Mouse (Mus musculus) T-helper 1 cell (primary cell): Measurements from ENCODE around the gene Pex11b.
"Not testable (repeated sequence)": the region's sequence is repeated elsewhere in the genome, so short reads cannot be mapped to it uniquely, and the experiment has no call there.

ENCODE experiments used
- in situ Hi-C: fragments of 300-600 bp; cut with MboI, MseI; formaldehyde crosslinking; loops from one replicate; pipeline ENCODE4 v1.15.1; 2025; ENCODE audit warnings: high pct_unique_total_duplicates

Pex11b gene

GRCm38 (mm10) chr3:96623201-96623600 is 12.0 kb upstream of the Pex11b start:
- in situ Hi-C loops: no loop called here

DNA sequence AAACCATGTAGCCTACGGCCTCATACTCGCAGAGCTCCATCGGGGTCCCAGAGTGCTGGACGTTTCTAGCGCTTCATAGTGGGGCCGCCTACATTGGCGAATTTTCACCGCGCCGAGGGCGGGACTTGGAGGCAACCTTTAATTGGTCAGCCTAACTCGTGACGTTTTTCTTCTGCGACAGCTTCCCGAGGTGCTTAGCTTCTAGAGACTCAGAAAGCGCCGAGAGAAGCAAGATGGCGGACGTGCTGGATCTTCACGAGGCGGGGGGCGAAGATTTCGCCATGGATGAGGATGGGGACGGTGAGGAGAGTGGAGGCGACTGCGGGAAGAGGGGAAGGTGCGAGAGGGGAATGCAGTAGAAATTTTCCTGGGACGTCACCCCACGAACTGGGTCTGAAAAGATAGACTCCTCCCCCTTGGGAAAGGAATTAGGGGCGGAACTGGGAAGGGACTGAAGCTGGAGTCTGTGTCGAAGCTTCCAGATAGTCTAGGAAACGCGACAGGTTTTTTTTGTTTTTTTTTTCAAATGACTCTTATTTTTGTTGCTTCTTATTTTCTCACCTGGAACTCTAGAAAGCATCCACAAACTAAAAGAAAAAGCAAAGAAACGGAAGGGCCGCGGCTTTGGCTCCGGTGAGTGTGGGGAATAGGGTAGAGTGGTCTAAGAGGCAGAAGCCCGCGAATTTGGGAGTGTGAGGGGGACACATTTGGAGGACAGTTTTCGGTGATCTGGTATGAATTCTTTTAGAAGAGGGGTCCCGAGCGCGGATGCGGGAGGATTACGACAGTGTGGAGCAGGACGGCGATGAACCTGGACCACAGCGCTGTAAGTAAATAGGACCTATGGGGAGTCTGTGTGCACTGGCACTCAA is 5.2 kb upstream of the Pex11b start, which contains the start of gene Rbm8a:
Gene Rbm8a (plus strand): TSS at position 205 of the 872 bp plus-strand sequence.
- in situ Hi-C loops: no loop called here

GRCm38 (mm10) chr3:96632058-96632457 is 3.1 kb upstream of the Pex11b start:
- in situ Hi-C loops: no loop called here

GRCm38 (mm10) chr3:96634015-96634414 is 1.2 kb upstream of the Pex11b start:
- in situ Hi-C loops: no loop called here

GRCm38 (mm10) chr3:96635906-96636305 is 730 bp downstream of the Pex11b start:
- in situ Hi-C loops: no loop called here

DNA sequence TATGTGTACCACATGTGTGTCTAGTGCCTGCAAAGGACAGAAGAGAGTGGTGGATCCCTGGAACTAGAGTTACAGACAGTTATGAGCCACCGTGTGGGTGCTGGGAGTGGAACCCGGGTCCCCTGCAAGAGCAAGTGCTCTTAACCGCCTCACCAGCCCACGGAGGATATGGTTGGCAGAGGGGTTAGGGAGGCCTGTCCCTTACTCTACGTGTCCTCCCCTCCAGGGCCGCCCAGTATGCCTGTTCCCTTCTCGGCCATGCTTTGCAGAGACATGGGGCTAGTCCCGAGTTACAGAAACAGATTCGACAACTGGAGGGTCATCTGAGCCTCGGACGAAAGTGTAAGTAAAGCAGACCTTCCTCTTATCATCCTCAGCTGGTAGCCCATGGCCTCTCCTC is 1.3 kb downstream of the Pex11b start:
- in situ Hi-C loops: no loop called here

- in situ Hi-C loops: no loop called here
These were observed 4.0 kb downstream of the Pex11b start for GRCm38 (mm10) chr3:96639219-96639618.

DNA sequence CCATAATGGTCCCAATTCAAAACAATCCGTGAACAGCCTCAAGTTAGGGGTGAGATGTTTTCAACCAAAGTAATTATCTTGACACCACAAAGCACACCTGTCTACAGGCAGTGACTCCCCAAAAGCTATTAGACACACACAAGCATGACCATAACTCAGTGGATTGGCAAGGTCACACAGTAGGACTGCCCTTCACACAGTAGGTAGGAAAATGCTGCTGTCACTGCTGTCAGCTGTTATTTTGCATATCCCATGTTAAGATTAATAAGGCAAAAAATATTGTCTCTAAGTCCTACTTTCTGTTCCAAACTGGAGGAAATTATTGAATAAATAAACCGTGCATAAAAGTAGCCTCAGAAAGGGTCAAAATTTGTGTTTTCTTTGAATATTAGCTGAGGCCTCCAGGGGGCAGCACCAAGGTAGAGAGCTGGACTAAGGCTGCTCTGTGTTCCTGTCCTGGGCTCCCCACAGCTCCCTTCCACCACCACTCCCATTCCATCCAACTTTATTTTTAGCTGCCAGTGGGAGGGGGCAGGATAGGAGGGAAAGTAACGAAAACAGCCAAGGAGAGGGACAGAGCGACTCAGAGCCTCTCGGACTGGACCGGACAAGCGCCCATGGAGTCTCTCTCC is 10.0 kb downstream of the Pex11b start, which contains the start of gene Itga10:
Gene Itga10 (plus strand): TSS at position 567 of the 632 bp plus-strand sequence.
- in situ Hi-C loops: no loop called here

DNA sequence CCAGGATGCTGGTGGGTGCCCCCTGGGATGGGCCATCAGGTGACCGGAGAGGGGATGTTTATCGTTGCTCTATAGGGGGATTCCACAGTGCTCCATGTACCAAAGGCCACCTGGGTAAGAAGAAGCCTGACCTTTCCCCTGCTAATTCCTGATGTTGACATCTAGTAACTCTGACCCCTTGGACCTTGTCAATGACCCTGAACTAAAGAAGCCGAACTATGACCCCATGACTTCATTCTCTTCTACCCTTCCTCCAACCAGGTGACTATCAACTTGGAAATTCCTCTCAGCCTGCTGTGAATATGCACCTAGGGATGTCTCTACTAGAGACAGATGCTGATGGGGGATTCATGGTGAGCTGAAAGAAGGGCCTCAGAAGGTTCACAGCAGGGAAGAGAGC is 12.2 kb downstream of the Pex11b start:
- in situ Hi-C loops: no loop called here

DNA sequence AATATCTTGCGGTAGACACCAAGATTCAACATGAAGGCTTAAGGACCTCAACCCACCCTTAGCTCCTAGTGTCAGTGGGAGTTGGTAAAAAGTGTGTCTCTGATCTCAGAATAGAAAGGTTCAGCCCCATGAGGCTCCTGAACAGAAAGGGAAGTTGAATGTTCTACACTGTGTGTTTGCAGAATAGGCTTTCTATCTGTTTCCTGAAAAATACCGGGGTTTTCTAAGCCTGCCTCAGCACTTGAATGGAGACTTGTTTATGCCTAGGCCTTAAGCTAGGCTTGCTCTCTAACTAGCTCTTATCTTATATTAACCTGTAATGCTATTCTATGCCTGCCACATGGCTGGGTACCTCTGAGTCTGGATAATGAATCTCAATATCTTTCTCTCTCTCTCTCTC is 25.7 kb downstream of the Pex11b start:
- in situ Hi-C loops: no loop called here

DNA sequence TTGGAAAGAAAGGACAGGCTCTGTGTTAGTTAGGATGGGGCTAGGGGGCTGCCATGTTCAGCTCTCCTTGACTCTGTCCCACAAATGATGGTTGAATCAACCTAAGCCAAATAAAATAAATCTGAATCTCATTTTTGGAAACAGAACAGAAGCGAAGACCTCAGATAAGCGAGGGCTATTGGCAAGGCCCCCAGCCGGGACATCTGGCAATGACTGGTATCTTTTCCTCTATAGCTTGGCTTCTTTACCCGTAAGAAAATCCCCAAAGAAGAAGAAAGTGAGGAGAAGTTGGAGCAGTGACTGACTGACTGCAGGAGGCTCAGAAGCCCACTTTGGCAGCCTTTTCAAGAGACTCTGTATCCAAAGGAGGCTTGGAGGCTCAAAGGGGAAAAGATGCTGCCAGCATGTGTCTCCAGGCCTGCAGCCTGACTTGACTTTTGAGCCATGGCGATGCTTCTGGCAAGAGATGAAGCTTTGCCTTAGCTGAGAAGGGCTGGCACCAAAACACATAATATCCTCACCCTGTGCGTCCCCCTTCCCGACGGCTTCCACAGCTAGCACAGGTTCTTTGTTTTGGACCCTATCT is 27.6 kb downstream of the Pex11b start:
- in situ Hi-C loops: no loop called here

- in situ Hi-C loops: no loop called here
These were observed 28.5 kb downstream of the Pex11b start for GRCm38 (mm10) chr3:96663432-96664239.

GRCm38 (mm10) chr3:96665732-96666363 is 30.7 kb downstream of the Pex11b start:
- in situ Hi-C loops: not testable (repeated sequence)

DNA sequence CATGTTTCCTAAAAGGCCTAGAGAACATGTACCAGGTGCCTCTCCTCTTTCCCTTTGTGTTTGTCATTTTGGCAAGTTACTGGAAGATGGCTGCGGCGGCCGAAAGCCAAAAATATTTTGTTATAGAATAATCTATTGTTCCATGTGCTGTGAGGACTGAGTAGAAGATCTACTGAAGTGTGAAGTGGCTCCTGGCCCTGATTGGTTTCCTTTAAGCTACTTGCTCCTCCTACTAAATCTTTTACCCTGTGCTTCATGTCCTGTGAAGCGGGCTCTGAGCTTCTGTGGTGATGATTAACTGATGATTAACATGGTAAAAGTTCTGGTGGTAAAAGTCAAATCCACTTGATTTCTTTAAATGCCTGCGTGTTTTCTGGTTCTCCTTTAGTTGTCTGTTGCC is 31.7 kb downstream of the Pex11b start:
- in situ Hi-C loops: no loop called here

- in situ Hi-C loops: no loop called here
These were observed 32.1 kb downstream of the Pex11b start for GRCm38 (mm10) chr3:96667316-96667715.

DNA sequence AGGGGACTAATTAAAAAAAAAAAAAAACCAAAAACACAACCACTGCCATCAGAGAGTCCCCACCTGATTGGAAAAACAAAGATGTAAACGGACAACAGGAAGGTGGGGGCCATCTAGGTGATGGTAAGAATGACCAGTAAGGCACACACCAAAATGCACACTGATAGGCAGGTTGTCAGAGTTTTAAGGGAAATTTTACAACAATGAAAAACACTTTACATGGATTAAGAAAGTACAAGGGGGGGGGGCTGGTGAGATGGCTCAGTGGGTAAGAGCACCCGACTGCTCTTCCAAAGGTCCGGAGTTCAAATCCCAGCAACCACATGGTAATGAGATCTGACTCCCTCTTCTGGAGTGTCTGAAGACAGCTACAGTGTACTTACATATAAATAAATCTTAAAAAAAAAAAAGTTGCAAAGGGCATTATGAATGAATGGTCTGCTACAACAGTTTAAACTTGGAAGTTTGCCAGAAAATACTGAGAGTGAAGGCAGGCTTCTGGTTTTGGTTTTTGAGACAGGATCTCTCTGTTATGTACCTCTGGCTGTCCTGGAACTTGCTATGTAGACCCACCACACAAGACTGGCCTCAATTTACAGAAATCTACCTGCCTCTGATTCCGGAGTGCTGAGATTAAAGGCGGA is 33.4 kb downstream of the Pex11b start:
- in situ Hi-C loops: no loop called here

DNA sequence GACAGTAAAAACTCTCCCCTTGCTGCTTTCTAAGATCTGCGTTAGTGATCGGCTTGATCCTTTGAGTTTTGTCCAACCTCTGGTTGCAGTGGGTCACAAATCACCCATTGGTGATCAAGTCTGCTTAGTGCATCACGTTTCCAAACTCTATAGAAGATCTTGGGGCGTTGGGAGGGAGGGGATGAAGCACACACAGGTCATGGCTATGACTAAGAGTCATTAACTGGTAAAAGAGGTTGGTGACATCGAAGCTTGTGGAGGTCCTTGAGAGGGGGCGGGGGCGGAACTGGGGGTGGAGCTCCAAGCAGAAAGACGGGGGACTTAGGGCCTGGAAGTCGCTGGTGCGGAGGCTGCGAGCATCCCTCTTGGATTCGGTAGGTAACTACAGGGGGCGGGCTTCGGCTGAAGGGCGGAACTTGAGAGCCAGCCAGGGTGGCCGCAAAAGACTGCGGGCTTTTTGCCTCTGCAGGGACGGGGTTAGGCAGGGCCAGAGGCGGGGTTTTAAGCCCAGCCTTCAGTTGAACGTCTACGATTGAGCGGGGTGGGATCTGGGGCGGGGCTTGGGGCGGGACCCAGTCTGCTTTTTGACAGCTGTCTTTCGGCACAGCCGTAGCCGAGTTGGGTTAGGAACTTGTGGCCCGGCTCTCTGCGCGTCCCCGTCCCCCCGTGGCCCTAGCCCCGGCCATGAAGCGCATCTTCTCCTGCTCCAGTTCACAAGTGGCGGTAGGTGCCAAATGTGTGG is 34.7 kb downstream of the Pex11b start, which contains the start of gene Ankrd35:
Gene Ankrd35 (plus strand): TSS at position 405 of the 742 bp plus-strand sequence.
- in situ Hi-C loops: no loop called here

GRCm38 (mm10) chr3:96671519-96671918 is 36.3 kb downstream of the Pex11b start:
- in situ Hi-C loops: no loop called here

DNA sequence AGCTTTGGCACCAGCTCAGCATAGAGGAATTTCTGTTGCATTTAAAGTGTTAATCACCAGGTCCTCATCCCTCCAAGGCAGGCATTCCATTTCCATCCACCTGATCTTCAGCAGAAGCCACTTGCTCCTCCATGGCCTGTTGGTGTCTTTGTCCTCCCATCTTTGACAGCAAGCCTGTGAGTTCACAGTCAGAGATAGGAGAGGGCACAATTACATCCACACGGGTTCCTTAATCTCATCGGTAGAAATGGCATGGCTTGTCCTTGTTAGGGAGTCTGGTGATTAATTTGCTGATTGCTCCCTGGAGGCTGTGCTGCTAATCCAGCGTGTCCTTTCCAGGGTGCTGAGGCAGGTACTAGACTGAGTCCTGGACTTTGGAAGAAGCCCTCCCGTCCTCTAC is 38.3 kb downstream of the Pex11b start:
- in situ Hi-C loops: no loop called here

DNA sequence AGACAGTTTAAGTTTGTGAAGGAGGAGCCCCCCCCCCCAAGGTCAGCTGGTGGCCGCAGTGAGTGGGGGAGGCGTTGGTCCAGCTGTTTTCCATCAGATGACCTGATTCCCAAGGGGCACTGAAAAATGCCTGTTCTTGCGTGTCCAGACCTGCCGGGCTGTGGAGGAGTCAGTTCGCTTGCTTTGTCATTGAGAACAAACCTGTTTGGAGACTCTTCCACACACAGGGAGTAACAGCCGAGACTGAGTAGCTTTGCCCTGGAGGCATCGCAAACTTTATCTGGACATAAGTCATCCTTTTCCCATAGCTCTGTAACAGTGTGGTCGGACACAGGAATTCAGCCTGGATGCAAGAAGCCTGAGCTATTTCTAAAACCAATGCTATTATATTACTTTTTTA is 39.3 kb downstream of the Pex11b start:
- in situ Hi-C loops: no loop called here
